Mouse (Mus musculus) hindbrain, embryonic 11.5 days (tissue): Measurements from ENCODE around the gene Wbp1. TPM values are rescaled to one million over a fixed set of nuclear protein-coding genes. Genes with fewer than 3 reads are reported as not detected.

Experiments used
- ATAC-seq: fragments of 200-750 bp; cut with Nextera tagmentation; 2 replicates; pipeline ENCODE4 v1.8.0; 2017; ENCODE audit warnings: mild to moderate bottlenecking, moderate TSS enrichment, moderate library complexity; ENCODE audit not compliant: low FRiP score
- DNase-seq: peaks from one replicate; pipeline ENCODE4 v3.0.0-alpha.2; 2015; ENCODE audit warnings: low spot score
- H3K27ac ChIP-seq: fragments of 300-500 bp; sonication (generic); 2 replicates; pipeline ENCODE4 v1.5.1; 2014; ENCODE audit warnings: mild to moderate bottlenecking, low read depth, low read length
- H3K27me3 ChIP-seq: fragments of 300-500 bp; sonication (generic); 2 replicates; pipeline ENCODE4 v1.6.1; 2014; ENCODE audit warnings: mild to moderate bottlenecking, low read length, moderate library complexity, mixed read lengths; ENCODE audit not compliant: control insufficient read depth, insufficient read depth
- H3K36me3 ChIP-seq: fragments of 300-500 bp; sonication (generic); 2 replicates; pipeline ENCODE4 v1.6.1; 2014; ENCODE audit warnings: mild to moderate bottlenecking, low read length, moderate library complexity, mixed read lengths; ENCODE audit not compliant: control insufficient read depth, insufficient read depth
- H3K4me1 ChIP-seq: fragments of 300-500 bp; sonication (generic); replicated peaks from 2 replicates; pipeline ENCODE4 v1.6.1; 2014; ENCODE audit warnings: low read length, mixed read lengths; ENCODE audit not compliant: control insufficient read depth, insufficient read depth
- H3K4me2 ChIP-seq: fragments of 300-500 bp; sonication (generic); replicated peaks from 2 replicates; pipeline ENCODE4 v1.6.1; 2014; ENCODE audit warnings: mild to moderate bottlenecking, low read depth, low read length
- H3K4me3 ChIP-seq: fragments of 300-500 bp; sonication (generic); 2 replicates; pipeline ENCODE4 v1.5.1; 2014; ENCODE audit warnings: low read depth, low read length
- H3K9ac ChIP-seq: fragments of 300-500 bp; sonication (generic); 2 replicates; pipeline ENCODE4 v1.6.1; 2014; ENCODE audit warnings: low read depth, low read length
- H3K9me3 ChIP-seq: fragments of 300-500 bp; sonication (generic); 2 replicates; pipeline ENCODE4 v1.6.1; 2016; ENCODE audit warnings: low read length; ENCODE audit not compliant: control insufficient read depth
- WGBS: fragments of 180-500 bp; shearing (Covaris S2); extraction: QIAGEN DNeasy Blood & Tissue Kit; methylation state at CpG from one replicate; pipeline ENCODE4 v1.1.7; 2014; 5-methylcytosine and 5-hydroxymethylcytosine counted together
- polyA plus RNA-seq: library from polyadenylated mRNA; unstranded; fragments of >200 nt; fragmentation: Nextera tagmentation; extraction: Ambion mirVana; gene quantifications from 2 replicates; pipeline ENCODE4 v1.2.1, GENCODE M21; 2014

The Wbp1 gene
- polyA plus RNA-seq, 1 experiment from 2014 or later, result 179 TPM

- Histone ChIP-seq H3K9me3 (no peaks in the 10 kb centered on the region), H3K4me1 (peaks cover 4% of the 10 kb centered on the region; the same call in 1 of the 2 replicates), H3K4me2 (peak overlapping the region; percentile 37), H3K36me3 (no peaks in the 10 kb centered on the region), H3K27ac (no peak overlapping the region), H3K9ac (no peak overlapping the region), H3K27me3 (peaks cover 68% of the 10 kb centered on the region), H3K4me3 (peak overlapping the region; percentile 23)
- ATAC-seq (no peak), DNase-seq (peak; percentile 56)
- 2% methylated on average over 47 of the region's 47 CpGs for WGBS
Measured at GRCm38 (mm10) chr6:83087205-83087925, 34.0 kb downstream of the Wbp1 start.

- H3K27me3 ChIP-seq, result peaks cover 70% of the 10 kb centered on the region
- H3K9me3 ChIP-seq, result no peaks in the 10 kb centered on the region
- H3K9ac ChIP-seq, result no peak within 1 kb of the TSS
- no peak within 1 kb of the TSS for H3K27ac ChIP-seq
- 3% methylated on average over 28 of the region's 42 CpGs for WGBS
- no peak for ATAC-seq
- no peak for DNase-seq
- peaks cover 4% of the 10 kb centered on the region; the same call in 1 of the 2 replicates for H3K4me1 ChIP-seq
- no peaks in the 10 kb centered on the region for H3K36me3 ChIP-seq
- no peak within 1 kb of the TSS; the same call in 1 of the 2 replicates for H3K4me2 ChIP-seq
- H3K4me3 ChIP-seq, result no peak within 1 kb of the TSS; the same call in 1 of the 2 replicates
Measured at GRCm38 (mm10) chr6:83086121-83087035, 35.0 kb downstream of the Wbp1 start, which contains the start of gene Lbx2. TSS of gene Lbx2 (plus strand) at chr6:83086367.

- 6% methylated on average over 6 of the region's 6 CpGs for WGBS
- Histone ChIP-seq H3K4me1 (peaks cover 4% of the 10 kb centered on the region; the same call in 1 of the 2 replicates), H3K27ac (no peak overlapping the region), H3K4me3 (no peak overlapping the region), H3K9me3 (no peaks in the 10 kb centered on the region), H3K27me3 (peaks cover 65% of the 10 kb centered on the region), H3K4me2 (no peak overlapping the region), H3K9ac (no peak overlapping the region), H3K36me3 (no peaks in the 10 kb centered on the region)
- no peak for DNase-seq
- 0 out of 2 replicates have a peak, but pooled peaks have one; percentile 13 for ATAC-seq
Measured at GRCm38 (mm10) chr6:83084477-83084876, 36.9 kb downstream of the Wbp1 start.

GRCm38 (mm10) chr6:83083497-83083896, 37.9 kb downstream of the Wbp1 start:
- H3K4me1 ChIP-seq, result peaks cover 4% of the 10 kb centered on the region; the same call in 1 of the 2 replicates

GRCm38 (mm10) chr6:83080210-83080609, 41.1 kb downstream of the Wbp1 start:
- no peak overlapping the region for H3K4me2 ChIP-seq
- DNase-seq (no peak), ATAC-seq (no peak)
- H3K4me1 ChIP-seq, result no peaks in the 10 kb centered on the region
- WGBS, result 97% methylated on average over 5 of the region's 5 CpGs
- H3K9me3 ChIP-seq, result no peaks in the 10 kb centered on the region
- no peak overlapping the region for H3K4me3 ChIP-seq
- H3K27ac ChIP-seq, result no peak overlapping the region
- peaks cover 37% of the 10 kb centered on the region for H3K27me3 ChIP-seq
- no peak overlapping the region for H3K9ac ChIP-seq
- H3K36me3 ChIP-seq, result no peaks in the 10 kb centered on the region

More at GRCm38 (mm10) chr6:83083497-83083896, 37.9 kb downstream of the Wbp1 start:
- WGBS, result 5% methylated on average over 5 of the region's 5 CpGs
- Histone ChIP-seq H3K9me3 (no peaks in the 10 kb centered on the region), H3K4me3 (no peak overlapping the region), H3K27ac (no peak overlapping the region), H3K36me3 (no peaks in the 10 kb centered on the region), H3K27me3 (peaks cover 58% of the 10 kb centered on the region), H3K4me2 (no peak overlapping the region), H3K9ac (no peak overlapping the region)
- no peak for DNase-seq
- ATAC-seq, result no peak

- Histone ChIP-seq H3K4me3 (peak overlapping the region; percentile 77), H3K27me3 (peaks cover 34% of the 10 kb centered on the region), H3K27ac (peak overlapping the region; percentile 83), H3K4me1 (no peaks in the 10 kb centered on the region), H3K36me3 (no peaks in the 10 kb centered on the region), H3K9me3 (no peaks in the 10 kb centered on the region), H3K4me2 (peak overlapping the region; percentile 55), H3K9ac (peak overlapping the region; percentile 78)
- DNase-seq, result peak; percentile 100
- ATAC-seq, result peak; percentile 93
- under 1% methylated on average over 46 of the region's 46 CpGs for WGBS
Measured at GRCm38 (mm10) chr6:83078324-83078858, 43.0 kb downstream of the Wbp1 start.

GRCm38 (mm10) chr6:83077630-83078323, 43.6 kb downstream of the Wbp1 start, which contains the start of gene Pcgf1:
TSS of gene Pcgf1 (plus strand) at chr6:83077869.
- peak within 1 kb of the TSS; percentile 77 for H3K4me3 ChIP-seq
- no peaks in the 10 kb centered on the region for H3K36me3 ChIP-seq
- no peak for DNase-seq
- H3K4me1 ChIP-seq, result no peaks in the 10 kb centered on the region
- peak within 1 kb of the TSS; percentile 83 for H3K27ac ChIP-seq
- H3K4me2 ChIP-seq, result peak within 1 kb of the TSS; percentile 78
- H3K9ac ChIP-seq, result peak within 1 kb of the TSS; percentile 78
- peaks cover 35% of the 10 kb centered on the region for H3K27me3 ChIP-seq
- peak; percentile 83 for ATAC-seq
- under 1% methylated on average over 54 of the region's 54 CpGs for WGBS
- H3K9me3 ChIP-seq, result no peaks in the 10 kb centered on the region

- Histone ChIP-seq H3K27ac (no peak overlapping the region), H3K9me3 (no peaks in the 10 kb centered on the region), H3K27me3 (peaks cover 57% of the 10 kb centered on the region), H3K36me3 (no peaks in the 10 kb centered on the region), H3K9ac (no peak overlapping the region), H3K4me2 (no peak overlapping the region), H3K4me3 (no peak overlapping the region), H3K4me1 (peaks cover 10% of the 10 kb centered on the region)
- 14% methylated on average over 2 of the region's 2 CpGs for WGBS
- no peak for DNase-seq
- ATAC-seq, result no peak
Measured at GRCm38 (mm10) chr6:83074979-83075378, 46.4 kb downstream of the Wbp1 start.
